ENCODE assay signal across 8 mouse cellular contexts in genomic region chr10:18055009-18055695, GRCm38 (mm10). TPM values are rescaled to one million over a fixed set of nuclear protein-coding genes. Genes with fewer than 3 reads are reported as not detected.
DNase-seq lines count a peak whose midpoint lies in the region; ATAC-seq and TF ChIP-seq lines count a peak whose summit lies in the region.

No protein-coding gene starts in this region.

- H3K27ac ChIP-seq in hindbrain, embryonic 10.5 days = peak overlapping the region; percentile 98
- peak overlapping the region; percentile 88 for H3K27ac ChIP-seq in lung, embryonic 15.5 days
- H3K27ac ChIP-seq in thymus, adult 2 months (ENCODE audit: control insufficient read depth, insufficient read depth, low read length) = no peak overlapping the region

- no peaks in the 10 kb centered on the region for H3K27me3 ChIP-seq in hindbrain, embryonic 10.5 days (ENCODE audit: insufficient read depth, poor library complexity, severe bottlenecking)
- H3K27me3 ChIP-seq in lung, embryonic 15.5 days = no peaks in the 10 kb centered on the region
- no peaks in the 10 kb centered on the region for H3K27me3 ChIP-seq in thymus, adult 2 months (ENCODE audit: control insufficient read depth, insufficient read depth, low read length)

- H3K9ac ChIP-seq in lung, embryonic 15.5 days = peak overlapping the region; percentile 91

- ATAC-seq in frontal cortex, adult (ENCODE audit: low TSS enrichment) = peak; percentile 99
- peak; percentile 96 for ATAC-seq in lung, embryonic 15.5 days (ENCODE audit: borderline replicate concordance, extremely low read depth, low FRiP score, low TSS enrichment)

- H3K9me3 ChIP-seq in hindbrain, embryonic 10.5 days = no peaks in the 10 kb centered on the region
- H3K9me3 ChIP-seq in lung, embryonic 15.5 days = no peaks in the 10 kb centered on the region

- TF ChIP-seq POLR2A in thymus, adult 2 months (IDR thresholded peaks at IDR 0.05; ENCODE audit: control insufficient read depth, extremely low read depth, insufficient read depth, low read length, poor library complexity) = peak; percentile 76

- no peaks in the 10 kb centered on the region for H3K36me3 ChIP-seq in hindbrain, embryonic 10.5 days
- no peaks in the 10 kb centered on the region for H3K36me3 ChIP-seq in lung, embryonic 15.5 days
- H3K36me3 ChIP-seq in thymus, adult 2 months (ENCODE audit: control insufficient read depth, insufficient read depth, low read length) = no peaks in the 10 kb centered on the region

- DNase-seq in MN1 (ENCODE audit: low spot score) = peak; percentile 95
- DNase-seq in cerebellum, adult 8-10 months = peak; percentile 81
- peak; percentile 86 for DNase-seq in hindbrain, embryonic 10.5 days (ENCODE audit: low spot score)
- DNase-seq in layer of hippocampus, adult 9-10 months (ENCODE audit: low spot score) = peak; percentile 59
- peak; percentile 76 for DNase-seq in ovary, adult 18-20 months (ENCODE audit: low spot score)
- peak; percentile 83 for DNase-seq in thymus, adult 2 months

- peaks cover 28% of the 10 kb centered on the region for H3K4me1 ChIP-seq in hindbrain, embryonic 10.5 days (replicated peaks)
- H3K4me1 ChIP-seq in lung, embryonic 15.5 days = peaks cover 24% of the 10 kb centered on the region
- peaks cover 9% of the 10 kb centered on the region for H3K4me1 ChIP-seq in thymus, adult 2 months (replicated peaks; ENCODE audit: control insufficient read depth, insufficient read depth, low read length)

- TF ChIP-seq CTCF in thymus, adult 2 months (IDR thresholded peaks at IDR 0.05; ENCODE audit: borderline replicate concordance, control insufficient read depth, extremely low read depth, insufficient read depth, low read length, poor library complexity) = peak; percentile 98

- 3% methylated on average over 60 of the region's 61 CpGs for WGBS in hindbrain, embryonic 10.5 days
- whole genome bisulfite sequencing in lung, embryonic 15.5 days = 2% methylated on average over 61 of the region's 61 CpGs
- WGBS in thymus, adult 2 months = 4% methylated on average over 61 of the region's 61 CpGs

- H3K4me2 ChIP-seq in lung, embryonic 15.5 days = peak overlapping the region; percentile 84

- peak overlapping the region; percentile 99 for H3K4me3 ChIP-seq in hindbrain, embryonic 10.5 days
- H3K4me3 ChIP-seq in lung, embryonic 15.5 days = peak overlapping the region; percentile 98
- H3K4me3 ChIP-seq in thymus, adult 2 months (ENCODE audit: control insufficient read depth, insufficient read depth, low read length) = peak overlapping the region; percentile 99

RNA-seq across cellular contexts. Expression of gene Reps1, which starts 0.5 kb away (rescaled TPM):
- 12.9 and 15.7 TPM in 2 replicates for polyA plus RNA-seq in hindbrain, embryonic 10.5 days (2016; fragmentation: Nextera tagmentation; extraction: Ambion mirVana)
- 21.2 and 21.9 TPM in 2 replicates for polyA plus RNA-seq in lung, embryonic 15.5 days (2015; fragmentation: Nextera tagmentation; extraction: Ambion mirVana)
- polyA plus RNA-seq in thymus, adult 2 months (2012; rRNA removed) = 95.8 and 98.1 TPM in 2 replicates

RNA-seq across cellular contexts. Expression of gene Abracl, which starts 32.1 kb away (rescaled TPM):
- polyA plus RNA-seq in hindbrain, embryonic 10.5 days (2016; fragmentation: Nextera tagmentation; extraction: Ambion mirVana) = 185 and 211 TPM in 2 replicates
- 127 and 136 TPM in 2 replicates for polyA plus RNA-seq in lung, embryonic 15.5 days (2015; fragmentation: Nextera tagmentation; extraction: Ambion mirVana)
- polyA plus RNA-seq in thymus, adult 2 months (2012; rRNA removed) = 13.8 and 16.0 TPM in 2 replicates
